Mouse (Mus musculus): ENCODE results near the gene Oma1. TPM values are rescaled to one million over a fixed set of nuclear protein-coding genes. Genes with fewer than 3 reads are reported as not detected.

Oma1 gene
- polyA plus RNA-seq, 1 experiment from 2014 or later = 24.2 TPM

- H3K4me1 ChIP-seq (replicated peaks; ENCODE audit: insufficient read depth, low read length) = no peaks in the 10 kb centered on the region
- WGBS = 81% methylated on average over 4 of the region's 4 CpGs
- H3K4me3 ChIP-seq (replicated peaks; ENCODE audit: low read depth, low read length) = no peak overlapping the region
- ATAC-seq (replicated peaks; ENCODE audit: low FRiP score, low read depth) = no peak
- H3K27ac ChIP-seq = no peak overlapping the region
- no peaks in the 10 kb centered on the region for H3K36me3 ChIP-seq (ENCODE audit: insufficient read depth, low read length)
- H3K9ac ChIP-seq (ENCODE audit: low read depth, low read length) = no peak overlapping the region
- H3K27me3 ChIP-seq (ENCODE audit: insufficient read depth, low read length) = no peaks in the 10 kb centered on the region
- no peak for TF ChIP-seq CTCF (IDR thresholded peaks at IDR 0.05; ENCODE audit: low read depth)
- H3K9me3 ChIP-seq (replicated peaks; ENCODE audit: low read length) = no peaks in the 10 kb centered on the region
- no peak for DNase-seq (ENCODE audit: low spot score)
- H3K4me2 ChIP-seq (ENCODE audit: low read length) = no peak overlapping the region
These were observed 81.5 kb downstream of the Oma1 start for GRCm38 (mm10) chr4:103395066-103395465.

- Histone ChIP-seq H3K4me2 (ENCODE audit: low read length) (no peak overlapping the region), H3K27me3 (ENCODE audit: insufficient read depth, low read length) (no peaks in the 10 kb centered on the region), H3K4me3 (replicated peaks; ENCODE audit: low read depth, low read length) (no peak overlapping the region), H3K36me3 (ENCODE audit: insufficient read depth, low read length) (no peaks in the 10 kb centered on the region), H3K9ac (ENCODE audit: low read depth, low read length) (no peak overlapping the region), H3K27ac (no peak overlapping the region), H3K4me1 (replicated peaks; ENCODE audit: insufficient read depth, low read length) (no peaks in the 10 kb centered on the region), H3K9me3 (replicated peaks; ENCODE audit: low read length) (no peaks in the 10 kb centered on the region)
- 53% methylated on average over 9 of the region's 9 CpGs for WGBS
- no peak for ATAC-seq (replicated peaks; ENCODE audit: low FRiP score, low read depth)
- no peak for TF ChIP-seq CTCF (IDR thresholded peaks at IDR 0.05; ENCODE audit: low read depth)
- DNase-seq (ENCODE audit: low spot score) = no peak
These were observed 82.3 kb downstream of the Oma1 start for GRCm38 (mm10) chr4:103395905-103396304.

- no peaks in the 10 kb centered on the region for H3K27me3 ChIP-seq (ENCODE audit: insufficient read depth, low read length)
- H3K9me3 ChIP-seq (replicated peaks; ENCODE audit: low read length) = no peaks in the 10 kb centered on the region
- H3K36me3 ChIP-seq (ENCODE audit: insufficient read depth, low read length) = no peaks in the 10 kb centered on the region
- H3K4me2 ChIP-seq (ENCODE audit: low read length) = no peak overlapping the region
- no peak overlapping the region for H3K4me3 ChIP-seq (replicated peaks; ENCODE audit: low read depth, low read length)
- H3K27ac ChIP-seq = no peak overlapping the region
- no peak overlapping the region for H3K9ac ChIP-seq (ENCODE audit: low read depth, low read length)
- ATAC-seq (replicated peaks; ENCODE audit: low FRiP score, low read depth) (no peak), DNase-seq (ENCODE audit: low spot score) (no peak)
- H3K4me1 ChIP-seq (replicated peaks; ENCODE audit: insufficient read depth, low read length) = no peaks in the 10 kb centered on the region
- 86% methylated on average over 4 of the region's 4 CpGs for WGBS
- TF ChIP-seq CTCF (IDR thresholded peaks at IDR 0.05; ENCODE audit: low read depth) = no peak
These were observed 83.3 kb downstream of the Oma1 start for GRCm38 (mm10) chr4:103396876-103397275.

GRCm38 (mm10) chr4:103402581-103402980 is 89.0 kb downstream of the Oma1 start:
- H3K27me3 ChIP-seq (ENCODE audit: insufficient read depth, low read length) = no peaks in the 10 kb centered on the region
- TF ChIP-seq CTCF (IDR thresholded peaks at IDR 0.05; ENCODE audit: low read depth) = no peak
- H3K36me3 ChIP-seq (ENCODE audit: insufficient read depth, low read length) = no peaks in the 10 kb centered on the region
- DNase-seq (ENCODE audit: low spot score) (peak; percentile 10), ATAC-seq (replicated peaks; ENCODE audit: low FRiP score, low read depth) (no peak)
- no peaks in the 10 kb centered on the region for H3K9me3 ChIP-seq (replicated peaks; ENCODE audit: low read length)
- no peaks in the 10 kb centered on the region for H3K4me1 ChIP-seq (replicated peaks; ENCODE audit: insufficient read depth, low read length)
- no peak overlapping the region for H3K4me2 ChIP-seq (ENCODE audit: low read length)
- H3K4me3 ChIP-seq (replicated peaks; ENCODE audit: low read depth, low read length) = no peak overlapping the region
- WGBS = 41% methylated on average over 4 of the region's 4 CpGs
- no peak overlapping the region for H3K27ac ChIP-seq
- H3K9ac ChIP-seq (ENCODE audit: low read depth, low read length) = no peak overlapping the region

- no peak for TF ChIP-seq CTCF (IDR thresholded peaks at IDR 0.05; ENCODE audit: low read depth)
- no peak for ATAC-seq (replicated peaks; ENCODE audit: low FRiP score, low read depth)
- no peak overlapping the region for H3K4me3 ChIP-seq (replicated peaks; ENCODE audit: low read depth, low read length)
- WGBS = 54% methylated on average over 3 of the region's 3 CpGs
- no peaks in the 10 kb centered on the region for H3K9me3 ChIP-seq (replicated peaks; ENCODE audit: low read length)
- H3K9ac ChIP-seq (ENCODE audit: low read depth, low read length) = no peak overlapping the region
- H3K27me3 ChIP-seq (ENCODE audit: insufficient read depth, low read length) = no peaks in the 10 kb centered on the region
- no peak overlapping the region for H3K27ac ChIP-seq
- no peak overlapping the region for H3K4me2 ChIP-seq (ENCODE audit: low read length)
- no peaks in the 10 kb centered on the region for H3K36me3 ChIP-seq (ENCODE audit: insufficient read depth, low read length)
- H3K4me1 ChIP-seq (replicated peaks; ENCODE audit: insufficient read depth, low read length) = no peaks in the 10 kb centered on the region
- no peak for DNase-seq (ENCODE audit: low spot score)
These were observed 91.7 kb downstream of the Oma1 start for GRCm38 (mm10) chr4:103405321-103405720.

GRCm38 (mm10) chr4:103410217-103410799 is 96.7 kb downstream of the Oma1 start:
- 16% methylated on average over 4 of the region's 4 CpGs for WGBS
- Histone ChIP-seq H3K4me1 (replicated peaks; ENCODE audit: insufficient read depth, low read length) (no peaks in the 10 kb centered on the region), H3K9ac (ENCODE audit: low read depth, low read length) (no peak overlapping the region), H3K9me3 (replicated peaks; ENCODE audit: low read length) (no peaks in the 10 kb centered on the region), H3K36me3 (ENCODE audit: insufficient read depth, low read length) (no peaks in the 10 kb centered on the region), H3K27ac (no peak overlapping the region), H3K27me3 (ENCODE audit: insufficient read depth, low read length) (no peaks in the 10 kb centered on the region), H3K4me3 (replicated peaks; ENCODE audit: low read depth, low read length) (no peak overlapping the region), H3K4me2 (ENCODE audit: low read length) (no peak overlapping the region)
- DNase-seq (ENCODE audit: low spot score) (peak; percentile 82), ATAC-seq (replicated peaks; ENCODE audit: low FRiP score, low read depth) (peak; percentile 71; the same call in 1 of the 2 replicates)
- TF ChIP-seq CTCF (IDR thresholded peaks at IDR 0.05; ENCODE audit: low read depth) = no peak

Other genes with a start within 250 kb of the Oma1 start
- 41.4 and 41.9 TPM in 2 replicates for gene Mier1, start 199.4 kb upstream of the Oma1 start, polyA plus RNA-seq (2015; fragmentation: Nextera tagmentation; extraction: Ambion mirVana)
- gene Wdr78, start 199.3 kb upstream of the Oma1 start, polyA plus RNA-seq (2015; fragmentation: Nextera tagmentation; extraction: Ambion mirVana) = 1.4 and 1.6 TPM in 2 replicates
- 8.2 and 9.4 TPM in 2 replicates for gene Slc35d1, start 98.6 kb upstream of the Oma1 start, polyA plus RNA-seq (2015; fragmentation: Nextera tagmentation; extraction: Ambion mirVana)
- gene 4921539E11Rik, start 22.9 kb upstream of the Oma1 start, polyA plus RNA-seq (2015; fragmentation: Nextera tagmentation; extraction: Ambion mirVana) = not detected in 2 replicates